Mouse (Mus musculus) lung, adult 2 months (tissue): ENCODE results near the gene Scn9a.

Source experiments
- CTCF ChIP-seq: fragments of 200-500 bp; IDR thresholded peaks from 2 replicates; pipeline ENCODE4 v1.5.1; 2011; ENCODE audit warnings: mild to moderate bottlenecking, low read length, control low read depth; ENCODE audit not compliant: insufficient read depth
- POLR2A ChIP-seq: fragments of 200-500 bp; IDR thresholded peaks from 2 replicates; pipeline ENCODE4 v1.6.1; 2011; ENCODE audit warnings: low read depth, mild to moderate bottlenecking, control low read depth, low read length, borderline replicate concordance; ENCODE audit errors: extremely low read depth

DNA sequence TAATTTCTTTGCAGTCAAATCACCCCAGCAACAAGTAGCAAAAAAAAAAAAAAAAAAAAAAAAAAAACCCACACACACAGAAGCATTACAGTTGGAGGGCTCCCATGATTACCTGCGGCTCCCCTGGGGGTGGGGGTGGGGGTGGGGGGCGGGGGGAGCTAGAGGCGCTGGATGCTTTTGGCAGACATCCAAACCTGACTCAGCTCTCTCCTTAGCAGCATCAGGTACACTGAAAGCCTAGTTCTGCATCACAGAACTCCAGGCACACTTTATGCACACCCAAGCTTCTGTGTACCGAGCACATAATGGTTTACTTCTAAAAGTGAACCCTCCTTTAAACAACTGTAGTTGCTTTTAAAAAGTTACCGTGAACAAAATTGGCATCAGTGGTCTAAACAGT lies 2.0 kb downstream of the Scn9a start:
- TF ChIP-seq CTCF (no peak), POLR2A (no peak)
